8 mouse cellular contexts compared by ENCODE assay signal in genomic region chr11:116572756-116573543, GRCm38 (mm10). TPM values are rescaled to one million over a fixed set of nuclear protein-coding genes. Genes with fewer than 3 reads are reported as not detected.
DNase-seq lines count a peak whose midpoint lies in the region; ATAC-seq and TF ChIP-seq lines count a peak whose summit lies in the region.

No protein-coding gene starts in this region.

- DNase-seq in forebrain, embryonic 10.5 days (ENCODE audit: extremely low spot score, low spot score): no peak
- no peak for DNase-seq in forebrain, embryonic 14.5 days (ENCODE audit: low spot score)
- DNase-seq in midbrain, postnatal 0 days (ENCODE audit: low spot score): no peak
- DNase-seq in heart, postnatal 14 days: peak; percentile 19 to 35
- DNase-seq in thymus, adult 18-20 months: no peak
- no peak for DNase-seq in gastrocnemius, postnatal 36 days

- no peaks in the 10 kb centered on the region for H3K27me3 ChIP-seq in forebrain, embryonic 10.5 days (ENCODE audit: poor library complexity, severe bottlenecking)
- no peaks in the 10 kb centered on the region for H3K27me3 ChIP-seq in forebrain, embryonic 14.5 days (replicated peaks; ENCODE audit: control insufficient read depth, insufficient read depth, low read length)
- no peaks in the 10 kb centered on the region for H3K27me3 ChIP-seq in midbrain, postnatal 0 days (ENCODE audit: insufficient read depth, low read length)
- no peaks in the 10 kb centered on the region for H3K27me3 ChIP-seq in midbrain, embryonic 15.5 days (replicated peaks)
- no peaks in the 10 kb centered on the region for H3K27me3 ChIP-seq in neural tube, embryonic 12.5 days (replicated peaks)

- no peak overlapping the region for H3K4me2 ChIP-seq in forebrain, embryonic 14.5 days (ENCODE audit: low read length)
- H3K4me2 ChIP-seq in midbrain, postnatal 0 days (ENCODE audit: low read depth, low read length, poor library complexity, severe bottlenecking): no peak overlapping the region
- no peak overlapping the region for H3K4me2 ChIP-seq in midbrain, embryonic 15.5 days
- peak overlapping the region; percentile 25; the same call in 1 of the 2 replicates for H3K4me2 ChIP-seq in neural tube, embryonic 12.5 days (replicated peaks)

- no peak for ATAC-seq in forebrain, embryonic 14.5 days
- ATAC-seq in midbrain, postnatal 0 days (ENCODE audit: low FRiP score): no peak
- no peak for ATAC-seq in midbrain, embryonic 15.5 days (replicated peaks)
- no peak for ATAC-seq in neural tube, embryonic 12.5 days (ENCODE audit: low FRiP score, low read depth)

- H3K9me3 ChIP-seq in forebrain, embryonic 10.5 days: no peaks in the 10 kb centered on the region
- H3K9me3 ChIP-seq in forebrain, embryonic 14.5 days (replicated peaks; ENCODE audit: control insufficient read depth, low read length): no peaks in the 10 kb centered on the region
- H3K9me3 ChIP-seq in midbrain, postnatal 0 days (ENCODE audit: low read length): no peaks in the 10 kb centered on the region
- no peaks in the 10 kb centered on the region for H3K9me3 ChIP-seq in midbrain, embryonic 15.5 days
- H3K9me3 ChIP-seq in neural tube, embryonic 12.5 days: no peaks in the 10 kb centered on the region

- H3K36me3 ChIP-seq in forebrain, embryonic 10.5 days (replicated peaks): peaks cover 11% of the 10 kb centered on the region
- 0 out of 2 replicates have a peak, but pooled peaks cover 3% of the 10 kb centered on the region for H3K36me3 ChIP-seq in forebrain, embryonic 14.5 days (ENCODE audit: control insufficient read depth, insufficient read depth, low read length)
- 0 out of 2 replicates have a peak, but pooled peaks cover 4% of the 10 kb centered on the region for H3K36me3 ChIP-seq in midbrain, postnatal 0 days (ENCODE audit: insufficient read depth, low read length)
- no peaks in the 10 kb centered on the region for H3K36me3 ChIP-seq in midbrain, embryonic 15.5 days (replicated peaks)
- H3K36me3 ChIP-seq in neural tube, embryonic 12.5 days: no peaks in the 10 kb centered on the region

- WGBS in forebrain, embryonic 10.5 days: 69% methylated on average over 12 of the region's 12 CpGs
- WGBS in forebrain, embryonic 14.5 days: 70% methylated on average over 12 of the region's 12 CpGs
- WGBS in midbrain, postnatal 0 days: 58% methylated on average over 12 of the region's 12 CpGs
- WGBS in midbrain, embryonic 15.5 days: 57% methylated on average over 12 of the region's 12 CpGs
- WGBS in neural tube, embryonic 12.5 days: 62% methylated on average over 12 of the region's 12 CpGs

- H3K4me3 ChIP-seq in forebrain, embryonic 10.5 days: no peak overlapping the region; the same call in 1 of the 2 replicates
- no peak overlapping the region for H3K4me3 ChIP-seq in forebrain, embryonic 14.5 days (ENCODE audit: low read depth, low read length)
- no peak overlapping the region for H3K4me3 ChIP-seq in midbrain, postnatal 0 days (ENCODE audit: low read depth, low read length)
- no peak overlapping the region for H3K4me3 ChIP-seq in midbrain, embryonic 15.5 days
- no peak overlapping the region for H3K4me3 ChIP-seq in neural tube, embryonic 12.5 days

- no peak for TF ChIP-seq CTCF in midbrain, postnatal 0 days (IDR thresholded peaks at IDR 0.05)

- peak overlapping the region; percentile 51 for H3K27ac ChIP-seq in forebrain, embryonic 10.5 days
- H3K27ac ChIP-seq in forebrain, embryonic 14.5 days (ENCODE audit: low read depth, low read length): no peak overlapping the region; the same call in 1 of the 2 replicates
- H3K27ac ChIP-seq in midbrain, postnatal 0 days (ENCODE audit: low read depth, low read length): no peak overlapping the region
- no peak overlapping the region for H3K27ac ChIP-seq in midbrain, embryonic 15.5 days
- peak overlapping the region; percentile 10; the same call in 1 of the 2 replicates for H3K27ac ChIP-seq in neural tube, embryonic 12.5 days

- intact Hi-C loops in heart, postnatal 14 days (cut with DNase I): no loop called here
- intact Hi-C loops in gastrocnemius, postnatal 36 days (cut with DNase I): no loop called here

- H3K9ac ChIP-seq in forebrain, embryonic 14.5 days (ENCODE audit: low read length): no peak overlapping the region
- H3K9ac ChIP-seq in midbrain, postnatal 0 days (replicated peaks; ENCODE audit: low read length, poor library complexity, severe bottlenecking): 0 out of 2 replicates have a peak overlapping the region, but pooled peaks have one; percentile 13
- H3K9ac ChIP-seq in midbrain, embryonic 15.5 days: no peak overlapping the region
- H3K9ac ChIP-seq in neural tube, embryonic 12.5 days: 0 out of 2 replicates have a peak overlapping the region, but pooled peaks have one; percentile 2

- H3K4me1 ChIP-seq in forebrain, embryonic 10.5 days: peaks cover 59% of the 10 kb centered on the region
- peaks cover 9% of the 10 kb centered on the region for H3K4me1 ChIP-seq in forebrain, embryonic 14.5 days (ENCODE audit: control insufficient read depth, insufficient read depth, low read length)
- peaks cover 9% of the 10 kb centered on the region; the same call in 1 of the 2 replicates for H3K4me1 ChIP-seq in midbrain, postnatal 0 days (ENCODE audit: insufficient read depth, low read length)
- H3K4me1 ChIP-seq in midbrain, embryonic 15.5 days: peaks cover 55% of the 10 kb centered on the region
- peaks cover 40% of the 10 kb centered on the region for H3K4me1 ChIP-seq in neural tube, embryonic 12.5 days

RNA-seq across cellular contexts. Expression of gene Ube2o, which starts 8.3 kb away (rescaled TPM):
- polyA plus RNA-seq in forebrain, embryonic 10.5 days (2016; fragmentation: Nextera tagmentation; extraction: Ambion mirVana): 9.2 and 10.5 TPM in 2 replicates
- polyA plus RNA-seq in forebrain, embryonic 14.5 days (2014; fragmentation: Nextera tagmentation; extraction: Ambion mirVana): 16.7 and 20.7 TPM in 2 replicates
- 109 and 112 TPM in 2 replicates for total RNA-seq in midbrain, postnatal 0 days (2014; rRNA removed)
- 35.2 and 35.7 TPM in 2 replicates for polyA plus RNA-seq in midbrain, postnatal 0 days (2015; fragmentation: Nextera tagmentation; extraction: Ambion mirVana)
- 31.4 and 36.6 TPM in 2 replicates for polyA plus RNA-seq in midbrain, embryonic 15.5 days (2015; fragmentation: Nextera tagmentation; extraction: Ambion mirVana)
- 10 to 100 TPM; 43.3 to 49.2 TPM for total RNA-seq in heart, postnatal 14 days (2021)
- polyA plus RNA-seq in neural tube, embryonic 12.5 days (2016; fragmentation: Nextera tagmentation; extraction: Ambion mirVana): 34.3 and 37.6 TPM in 2 replicates
- total RNA-seq in gastrocnemius, postnatal 36 days (2021): 10 to 100 TPM; 18.4 to 20.4 TPM

RNA-seq across cellular contexts. Expression of gene Aanat, which starts 13.3 kb away (rescaled TPM):
- not detected in 2 replicates for polyA plus RNA-seq in forebrain, embryonic 10.5 days (2016; fragmentation: Nextera tagmentation; extraction: Ambion mirVana)
- polyA plus RNA-seq in forebrain, embryonic 14.5 days (2014; fragmentation: Nextera tagmentation; extraction: Ambion mirVana): 0.36 TPM in 1 of 2 replicates, not detected in the other
- 0.52 and 0.82 TPM in 2 replicates for total RNA-seq in midbrain, postnatal 0 days (2014; rRNA removed)
- 0.90 and 0.94 TPM in 2 replicates for polyA plus RNA-seq in midbrain, postnatal 0 days (2015; fragmentation: Nextera tagmentation; extraction: Ambion mirVana)
- 0.33 and 0.45 TPM in 2 replicates for polyA plus RNA-seq in midbrain, embryonic 15.5 days (2015; fragmentation: Nextera tagmentation; extraction: Ambion mirVana)
- not detected for total RNA-seq in heart, postnatal 14 days (2021)
- not detected in 2 replicates for polyA plus RNA-seq in neural tube, embryonic 12.5 days (2016; fragmentation: Nextera tagmentation; extraction: Ambion mirVana)
- not detected for total RNA-seq in gastrocnemius, postnatal 36 days (2021)

RNA-seq across cellular contexts. Expression of gene Sphk1, which starts 42.2 kb away (rescaled TPM):
- 4.0 and 4.6 TPM in 2 replicates for polyA plus RNA-seq in forebrain, embryonic 10.5 days (2016; fragmentation: Nextera tagmentation; extraction: Ambion mirVana)
- 2.2 and 2.7 TPM in 2 replicates for polyA plus RNA-seq in forebrain, embryonic 14.5 days (2014; fragmentation: Nextera tagmentation; extraction: Ambion mirVana)
- total RNA-seq in midbrain, postnatal 0 days (2014; rRNA removed): 12.2 and 12.4 TPM in 2 replicates
- polyA plus RNA-seq in midbrain, postnatal 0 days (2015; fragmentation: Nextera tagmentation; extraction: Ambion mirVana): 9.3 and 13.8 TPM in 2 replicates
- polyA plus RNA-seq in midbrain, embryonic 15.5 days (2015; fragmentation: Nextera tagmentation; extraction: Ambion mirVana): 5.3 and 7.3 TPM in 2 replicates
- 1 to 10 TPM; 2.6 to 2.7 TPM for total RNA-seq in heart, postnatal 14 days (2021)
- polyA plus RNA-seq in neural tube, embryonic 12.5 days (2016; fragmentation: Nextera tagmentation; extraction: Ambion mirVana): 7.6 and 9.3 TPM in 2 replicates
- total RNA-seq in gastrocnemius, postnatal 36 days (2021): 1 to 10 TPM in 1 of 2 experiments, under 1 TPM in 1; 0.35 to 1.4 TPM

RNA-seq across cellular contexts. Expression of gene Rhbdf2, which starts 53.9 kb away (rescaled TPM):
- polyA plus RNA-seq in forebrain, embryonic 10.5 days (2016; fragmentation: Nextera tagmentation; extraction: Ambion mirVana): 3.5 and 4.0 TPM in 2 replicates
- polyA plus RNA-seq in forebrain, embryonic 14.5 days (2014; fragmentation: Nextera tagmentation; extraction: Ambion mirVana): 0.61 TPM in 2 replicates
- total RNA-seq in midbrain, postnatal 0 days (2014; rRNA removed): 3.4 and 4.5 TPM in 2 replicates
- 1.0 TPM in 2 replicates for polyA plus RNA-seq in midbrain, postnatal 0 days (2015; fragmentation: Nextera tagmentation; extraction: Ambion mirVana)
- 0.83 TPM in 2 replicates for polyA plus RNA-seq in midbrain, embryonic 15.5 days (2015; fragmentation: Nextera tagmentation; extraction: Ambion mirVana)
- total RNA-seq in heart, postnatal 14 days (2021): 10 to 100 TPM; 15.1 to 15.3 TPM
- polyA plus RNA-seq in neural tube, embryonic 12.5 days (2016; fragmentation: Nextera tagmentation; extraction: Ambion mirVana): 4.9 and 6.5 TPM in 2 replicates
- 10 to 100 TPM in 1 of 2 experiments, 1 to 10 TPM in 1; 9.4 to 10.2 TPM for total RNA-seq in gastrocnemius, postnatal 36 days (2021)

Comparison
In these comparisons a context has a peak if more than half of its experiments do, and no peak if none do; other contexts are left out.
1. H3K27ac ChIP-seq: peak in forebrain, embryonic 10.5 days (single experiment) and neural tube, embryonic 12.5 days (single experiment); none in forebrain, embryonic 14.5 days (single experiment), midbrain, postnatal 0 days (single experiment) and midbrain, embryonic 15.5 days (single experiment).
2. H3K9ac ChIP-seq: peak in midbrain, postnatal 0 days (single experiment) and neural tube, embryonic 12.5 days (single experiment); none in forebrain, embryonic 14.5 days (single experiment) and midbrain, embryonic 15.5 days (single experiment).
3. DNase-seq: peak in heart, postnatal 14 days (2 of 2); none in forebrain, embryonic 10.5 days (single experiment), forebrain, embryonic 14.5 days (single experiment), midbrain, postnatal 0 days (single experiment), thymus, adult 18-20 months (0 of 2) and gastrocnemius, postnatal 36 days (0 of 2).